Mouse (Mus musculus) megakaryocyte, embryonic 14.5 days (primary cell): ENCODE data around the gene Rp9.

Experiments
- FLI1 ChIP-seq: IDR thresholded peaks from 2 replicates; pipeline ENCODE4 v1.6.1; 2012; ENCODE audit warnings: low read length, inconsistent platforms, mixed read lengths
- GATA1 ChIP-seq: IDR thresholded peaks from 3 replicates; pipeline ENCODE4 v1.6.1; 2012; ENCODE audit warnings: mixed read lengths, low read length, inconsistent platforms, borderline replicate concordance

- TF ChIP-seq GATA1 (no peak), FLI1 (no peak)
These were observed 14.5 kb upstream of the Rp9 start for GRCm38 (mm10) chr9:22483866-22484561.
